In genomic region chr13:23760972-23761864, GRCm38 (mm10) we compare ENCODE assay signal across 8 mouse cellular contexts. TPM values are rescaled to one million over a fixed set of nuclear protein-coding genes. Genes with fewer than 3 reads are reported as not detected.
DNase-seq lines count a peak whose midpoint lies in the region; ATAC-seq lines count a peak whose summit lies in the region.

Gene Hist1h4a (minus strand): TSS chr13:23761230.

- H3K36me3 ChIP-seq in intestine, embryonic 15.5 days: no peaks in the 10 kb centered on the region

- DNase-seq in adrenal gland, adult 8-10 months: peak; percentile 97
- peak; percentile 96 for DNase-seq in embryo, embryonic 11.5 days (ENCODE audit: low read depth, low spot score)
- DNase-seq in gastrocnemius, postnatal 36 days: peak; percentile 93 to 96
- DNase-seq in left cerebral cortex, postnatal 14 days (ENCODE audit: low spot score in 2 of 2): peak; percentile 99
- peak; percentile 99 for DNase-seq in right cerebral cortex, postnatal 14 days
- peak; percentile 97 for DNase-seq in urinary bladder, postnatal 25 days (ENCODE audit: low spot score)

- no peaks in the 10 kb centered on the region for H3K9me3 ChIP-seq in intestine, embryonic 15.5 days

- WGBS in intestine, embryonic 15.5 days: under 1% methylated on average over 67 of the region's 72 CpGs

- peaks cover 12% of the 10 kb centered on the region for H3K4me1 ChIP-seq in intestine, embryonic 15.5 days (replicated peaks)

- ATAC-seq in intestine, embryonic 15.5 days: peak; percentile 77
- ATAC-seq in megakaryocyte-erythroid progenitor cell, adult 5-6 weeks (replicated peaks; ENCODE audit: low FRiP score, low TSS enrichment, poor library complexity, severe bottlenecking): peak; percentile 42

- peak within 1 kb of the TSS; percentile 47 for H3K9ac ChIP-seq in intestine, embryonic 15.5 days

- no peaks in the 10 kb centered on the region for H3K27me3 ChIP-seq in intestine, embryonic 15.5 days (replicated peaks)

- peak within 1 kb of the TSS; percentile 42 for H3K4me3 ChIP-seq in intestine, embryonic 15.5 days (replicated peaks)

- intact Hi-C loops in gastrocnemius, postnatal 36 days (cut with DNase I): no loop called here
- intact Hi-C loops in left cerebral cortex, postnatal 14 days (cut with DNase I): no loop called here

- H3K4me2 ChIP-seq in intestine, embryonic 15.5 days (replicated peaks): peak within 1 kb of the TSS; percentile 86

- peak within 1 kb of the TSS; percentile 97 for H3K27ac ChIP-seq in intestine, embryonic 15.5 days

RNA-seq across cellular contexts. Expression of gene Hist1h4a, which starts in this region (rescaled TPM):
- total RNA-seq in adrenal gland, adult 8-10 months (2022): 10 to 100 TPM; 18.1 to 29.1 (median 26.8) TPM
- 1 to 10 TPM; 6.4 to 7.2 TPM for total RNA-seq in gastrocnemius, postnatal 36 days (2021)
- polyA plus RNA-seq in intestine, embryonic 15.5 days (2015; fragmentation: Nextera tagmentation; extraction: Ambion mirVana): 0.48 and 1.3 TPM in 2 replicates
- total RNA-seq in left cerebral cortex, postnatal 14 days (2021): 10 to 100 TPM; 68.8 to 69.0 TPM
- 58.4 and 68.4 TPM in 2 replicates for total RNA-seq in megakaryocyte-erythroid progenitor cell, adult 5-6 weeks (2014; fragmentation: Nextera tagmentation)
- 328 and 432 TPM in 2 replicates for total RNA-seq in megakaryocyte-erythroid progenitor cell, adult 5-6 weeks (2017)

Comparison
In these comparisons a context has a peak if more than half of its experiments do, and no peak if none do; other contexts are left out.
1. Peak in every context shown above with its lines: DNase-seq, ATAC-seq, H3K4me3 ChIP-seq and H3K27ac ChIP-seq.